Mouse (Mus musculus) CH12.LX (cell line): ENCODE results near the gene Eif2ak2. TPM values are rescaled to one million over a fixed set of nuclear protein-coding genes. Genes with fewer than 3 reads are reported as not detected.

Experiments used
- DNase-seq: peaks from one replicate; pipeline ENCODE4 v3.0.0-alpha.2; 2013; ENCODE audit errors: extremely low read depth
- H3K27ac ChIP-seq: 2 replicates; pipeline ENCODE4 v1.5.1; 2012; ENCODE audit warnings: low read depth, mild to moderate bottlenecking, control low read depth, moderate library complexity; ENCODE audit not compliant: insufficient read depth
- H3K27me3 ChIP-seq: replicated peaks from 2 replicates; pipeline ENCODE3; 2012; ENCODE audit warnings: inconsistent platforms
- H3K36me3 ChIP-seq, 2 experiments: replicated peaks in 1 of 2; 2 replicates each; pipeline versions ENCODE3 to v1.6.1; 2012; ENCODE audit warnings: inconsistent platforms in 1 of 2, low read length in 1 of 2, mild to moderate bottlenecking in 1 of 2, mixed read lengths in 1 of 2, moderate library complexity in 1 of 2; ENCODE audit not compliant: control insufficient read depth in 1 of 2, insufficient read depth in 1 of 2
- H3K4me1 ChIP-seq, 2 experiments: 2 replicates each; pipeline ENCODE4 v1.6.1; 2012; ENCODE audit warnings: inconsistent platforms in 1 of 2, moderate library complexity in 1 of 2; ENCODE audit not compliant: insufficient read depth in 2 of 2, control insufficient read depth in 1 of 2
- H3K4me2 ChIP-seq: 2 replicates; pipeline ENCODE4 v1.6.1; 2012; ENCODE audit warnings: low read depth, mild to moderate bottlenecking, control low read depth; ENCODE audit not compliant: poor library complexity, insufficient read depth, severe bottlenecking
- H3K4me3 ChIP-seq, 3 experiments: fragments of 150-350 bp in 1 of 3; sonication (generic) in 1 of 3; replicated peaks in 1 of 3; 2 replicates each; pipeline versions ENCODE3 to v1.5.1; 2011 to 2012; ENCODE audit warnings: low read depth in 2 of 3, low read length in 2 of 3, mild to moderate bottlenecking in 2 of 3, moderate library complexity in 2 of 3, control low read depth in 1 of 3, improper control_type of control experiment in 1 of 3, inconsistent platforms in 1 of 3, mixed read lengths in 1 of 3; ENCODE audit not compliant: poor library complexity in 1 of 3
- H3K79me2 ChIP-seq: replicated peaks from 2 replicates; pipeline ENCODE4 v1.6.1; 2012; ENCODE audit warnings: mild to moderate bottlenecking, moderate library complexity; ENCODE audit not compliant: control insufficient read depth, poor library complexity, insufficient read depth, severe bottlenecking; ENCODE audit errors: extremely low read depth
- H3K9ac ChIP-seq: 2 replicates; pipeline ENCODE4 v1.6.1; 2012; ENCODE audit warnings: low read depth, mild to moderate bottlenecking, control low read depth, moderate library complexity; ENCODE audit not compliant: insufficient read depth
- H3K9me3 ChIP-seq: replicated peaks from 2 replicates; pipeline ENCODE3; 2012; ENCODE audit warnings: low read length, inconsistent platforms, mixed read lengths
- BHLHE40 ChIP-seq: IDR thresholded peaks from 2 replicates; pipeline ENCODE4 v1.6.1; 2011; ENCODE audit warnings: mild to moderate bottlenecking, low read depth, low read length, improper control_type of control experiment
- CHD1 ChIP-seq: IDR thresholded peaks from 2 replicates; pipeline ENCODE4 v1.6.1; 2012; ENCODE audit warnings: low read depth, low read length, improper control_type of control experiment, inconsistent platforms
- CHD2 ChIP-seq: IDR thresholded peaks from 2 replicates; pipeline ENCODE4 v1.6.1; 2011; ENCODE audit warnings: low read length, improper control_type of control experiment
- CTCF ChIP-seq, 2 experiments: IDR thresholded peaks in 1 of 2; conservative IDR thresholded peaks in 1 of 2; 2 replicates each; pipeline ENCODE4 v1.5.1; 2011 to 2012; ENCODE audit warnings: low read depth in 2 of 2, low read length in 2 of 2, improper control_type of control experiment in 1 of 2, inconsistent platforms in 1 of 2, mild to moderate bottlenecking in 1 of 2, moderate library complexity in 1 of 2
- E2F4 ChIP-seq: IDR thresholded peaks from 2 replicates; pipeline ENCODE4 v1.6.1; 2011; ENCODE audit warnings: low read depth, low read length, improper control_type of control experiment; ENCODE audit not compliant: insufficient replicate concordance
- ELF1 ChIP-seq: IDR thresholded peaks from 2 replicates; pipeline ENCODE4 v1.6.1; 2014; ENCODE audit warnings: low read depth, mild to moderate bottlenecking, inconsistent platforms, low read length, improper control_type of control experiment
- EP300 ChIP-seq: IDR thresholded peaks from 2 replicates; pipeline ENCODE4 v1.6.1; 2011; ENCODE audit warnings: low read length, improper control_type of control experiment
- ETS1 ChIP-seq: conservative IDR thresholded peaks from 2 replicates; pipeline ENCODE4 v1.6.1; 2012; ENCODE audit warnings: low read depth, mild to moderate bottlenecking, inconsistent platforms, low read length, improper control_type of control experiment, moderate library complexity
- GABPA ChIP-seq: IDR thresholded peaks from 2 replicates; pipeline ENCODE4 v1.6.1; 2012; ENCODE audit warnings: low read depth, low read length, improper control_type of control experiment, inconsistent platforms; ENCODE audit not compliant: insufficient replicate concordance
- HCFC1 ChIP-seq: IDR thresholded peaks from 2 replicates; pipeline ENCODE4 v1.6.1; 2012; ENCODE audit warnings: low read depth, mild to moderate bottlenecking, inconsistent platforms, low read length, improper control_type of control experiment
- IRF4 ChIP-seq: IDR thresholded peaks from 2 replicates; pipeline ENCODE4 v1.6.1; 2014; ENCODE audit warnings: low read depth, mild to moderate bottlenecking, inconsistent platforms, low read length, improper control_type of control experiment
- JUN ChIP-seq: IDR thresholded peaks from 2 replicates; pipeline ENCODE4 v1.6.1; 2011; ENCODE audit warnings: low read depth, mild to moderate bottlenecking, low read length, improper control_type of control experiment, moderate library complexity; ENCODE audit not compliant: insufficient read depth
- JUND ChIP-seq: conservative IDR thresholded peaks from 2 replicates; pipeline ENCODE4 v1.6.1; 2011; ENCODE audit warnings: low read depth, low read length, improper control_type of control experiment
- KAT2A ChIP-seq: IDR thresholded peaks from 2 replicates; pipeline ENCODE4 v1.6.1; 2012; ENCODE audit warnings: low read length, improper control_type of control experiment, inconsistent platforms; ENCODE audit not compliant: insufficient replicate concordance
- MAFK ChIP-seq: IDR thresholded peaks from 2 replicates; pipeline ENCODE4 v1.6.1; 2011; ENCODE audit warnings: low read length, improper control_type of control experiment; ENCODE audit not compliant: insufficient replicate concordance
- MAX ChIP-seq: IDR thresholded peaks from 2 replicates; pipeline ENCODE4 v1.6.1; 2011; ENCODE audit warnings: low read length, improper control_type of control experiment
- MAZ ChIP-seq: IDR thresholded peaks from 2 replicates; pipeline ENCODE4 v1.6.1; 2012; ENCODE audit warnings: low read depth, mild to moderate bottlenecking, inconsistent platforms, low read length, improper control_type of control experiment, moderate library complexity
- MEF2A ChIP-seq: IDR thresholded peaks from 2 replicates; pipeline ENCODE4 v1.6.1; 2014; ENCODE audit warnings: low read depth, mild to moderate bottlenecking, inconsistent platforms, low read length, improper control_type of control experiment, borderline replicate concordance
- MXI1 ChIP-seq: IDR thresholded peaks from 2 replicates; pipeline ENCODE4 v1.6.1; 2011; ENCODE audit warnings: mild to moderate bottlenecking, low read depth, low read length, improper control_type of control experiment
- MYC ChIP-seq: IDR thresholded peaks from 2 replicates; pipeline ENCODE4 v1.6.1; 2011; ENCODE audit warnings: low read depth, mild to moderate bottlenecking, improper control_type of control experiment, low read length
- NELFE ChIP-seq: IDR thresholded peaks from 2 replicates; pipeline ENCODE4 v1.6.1; 2011; ENCODE audit warnings: low read depth, low read length, improper control_type of control experiment
- NRF1 ChIP-seq: IDR thresholded peaks from 2 replicates; pipeline ENCODE4 v1.6.1; 2014; ENCODE audit warnings: low read depth, mild to moderate bottlenecking, inconsistent platforms, low read length, improper control_type of control experiment, moderate library complexity
- PAX5 ChIP-seq: IDR thresholded peaks from 2 replicates; pipeline ENCODE4 v1.6.1; 2012; ENCODE audit warnings: low read length, inconsistent platforms, mixed read lengths
- POLR2A ChIP-seq: IDR thresholded peaks from 2 replicates; pipeline ENCODE4 v1.6.1; 2011; ENCODE audit warnings: low read depth, mild to moderate bottlenecking, improper control_type of control experiment, low read length
- POLR2AphosphoS2 ChIP-seq: IDR thresholded peaks from 2 replicates; pipeline ENCODE4 v1.6.1; 2011; ENCODE audit warnings: low read depth, low read length, improper control_type of control experiment
- RAD21 ChIP-seq: IDR thresholded peaks from 2 replicates; pipeline ENCODE4 v1.6.1; 2011; ENCODE audit warnings: low read depth, mild to moderate bottlenecking, low read length, improper control_type of control experiment, moderate library complexity
- RCOR1 ChIP-seq: conservative IDR thresholded peaks from 2 replicates; pipeline ENCODE4 v1.6.1; 2012; ENCODE audit warnings: low read depth, mild to moderate bottlenecking, inconsistent platforms, low read length, improper control_type of control experiment
- SIN3A ChIP-seq: IDR thresholded peaks from 2 replicates; pipeline ENCODE4 v1.6.1; 2012; ENCODE audit warnings: low read length, improper control_type of control experiment, inconsistent platforms
- SMC3 ChIP-seq: IDR thresholded peaks from 2 replicates; pipeline ENCODE4 v1.6.1; 2011; ENCODE audit warnings: low read depth, low read length, improper control_type of control experiment
- TBP ChIP-seq: conservative IDR thresholded peaks from 2 replicates; pipeline ENCODE4 v1.6.1; 2011; ENCODE audit warnings: low read depth, low read length, improper control_type of control experiment
- TCF12 ChIP-seq: IDR thresholded peaks from 2 replicates; pipeline ENCODE4 v1.6.1; 2014; ENCODE audit warnings: low read depth, mild to moderate bottlenecking, inconsistent platforms, low read length, improper control_type of control experiment
- UBTF ChIP-seq: IDR thresholded peaks from 2 replicates; pipeline ENCODE4 v1.6.1; 2012; ENCODE audit warnings: low read depth, mild to moderate bottlenecking, inconsistent platforms, low read length, improper control_type of control experiment, moderate library complexity
- USF1 ChIP-seq: IDR thresholded peaks from 2 replicates; pipeline ENCODE4 v1.6.1; 2014; ENCODE audit warnings: low read depth, mild to moderate bottlenecking, inconsistent platforms, low read length, improper control_type of control experiment
- USF2 ChIP-seq: conservative IDR thresholded peaks from 2 replicates; pipeline ENCODE4 v1.6.1; 2011; ENCODE audit warnings: low read depth, low read length, improper control_type of control experiment
- ZC3H11A ChIP-seq: IDR thresholded peaks from 2 replicates; pipeline ENCODE4 v1.6.1; 2012; ENCODE audit warnings: low read depth, mild to moderate bottlenecking, inconsistent platforms, low read length, improper control_type of control experiment
- ZKSCAN1 ChIP-seq: IDR thresholded peaks from 2 replicates; pipeline ENCODE4 v1.6.1; 2012; ENCODE audit warnings: low read depth, inconsistent platforms, low read length, improper control_type of control experiment, borderline replicate concordance
- ZMIZ1 ChIP-seq: IDR thresholded peaks from 2 replicates; pipeline ENCODE4 v1.6.1; 2012; ENCODE audit warnings: low read depth, mild to moderate bottlenecking, inconsistent platforms, low read length, improper control_type of control experiment
- ZNF384 ChIP-seq: IDR thresholded peaks from 2 replicates; pipeline ENCODE4 v1.6.1; 2012; ENCODE audit warnings: low read depth, low read length, improper control_type of control experiment, inconsistent platforms
- dilution Hi-C: fragments of 300-500 bp; cut with MboI; formaldehyde crosslinking; loops from 2 replicates; pipeline ENCODE4 v1.14.3; 2020; ENCODE audit warnings: low sequenced_read_pairs; ENCODE audit not compliant: extremely low pct_unique_long_range_greater_than_20kb, extremely low pct_ligation_motif_present
- in situ Hi-C: fragments of 300-500 bp; cut with MboI; formaldehyde crosslinking; loops from 3 replicates; pipeline ENCODE4 v1.14.3; 2019; ENCODE audit warnings: low sequenced_read_pairs, low pct_ligation_motif_present, low pct_unique_long_range_greater_than_20kb, mixed read lengths
- polyA plus RNA-seq: library from polyadenylated mRNA; unstranded; fragments of >175 nt; gene quantifications from 2 replicates; pipeline ENCODE4 v1.2.1, GENCODE M21; 2012; ENCODE audit warnings: low read depth; ENCODE audit not compliant: insufficient read length
- total RNA-seq, 2 experiments: library from RNA; depleted of rRNA; stranded (reverse); fragments of 300-350 nt in 1 of 2; fragments of >200 nt in 1 of 2; gene quantifications; 2 replicates each; pipeline ENCODE4 v1.2.3; 2012 to 2014

Gene Eif2ak2
- total and polyA plus RNA-seq, 3 experiments: 9.8 to 25.0 (median 13.6) TPM

DNA sequence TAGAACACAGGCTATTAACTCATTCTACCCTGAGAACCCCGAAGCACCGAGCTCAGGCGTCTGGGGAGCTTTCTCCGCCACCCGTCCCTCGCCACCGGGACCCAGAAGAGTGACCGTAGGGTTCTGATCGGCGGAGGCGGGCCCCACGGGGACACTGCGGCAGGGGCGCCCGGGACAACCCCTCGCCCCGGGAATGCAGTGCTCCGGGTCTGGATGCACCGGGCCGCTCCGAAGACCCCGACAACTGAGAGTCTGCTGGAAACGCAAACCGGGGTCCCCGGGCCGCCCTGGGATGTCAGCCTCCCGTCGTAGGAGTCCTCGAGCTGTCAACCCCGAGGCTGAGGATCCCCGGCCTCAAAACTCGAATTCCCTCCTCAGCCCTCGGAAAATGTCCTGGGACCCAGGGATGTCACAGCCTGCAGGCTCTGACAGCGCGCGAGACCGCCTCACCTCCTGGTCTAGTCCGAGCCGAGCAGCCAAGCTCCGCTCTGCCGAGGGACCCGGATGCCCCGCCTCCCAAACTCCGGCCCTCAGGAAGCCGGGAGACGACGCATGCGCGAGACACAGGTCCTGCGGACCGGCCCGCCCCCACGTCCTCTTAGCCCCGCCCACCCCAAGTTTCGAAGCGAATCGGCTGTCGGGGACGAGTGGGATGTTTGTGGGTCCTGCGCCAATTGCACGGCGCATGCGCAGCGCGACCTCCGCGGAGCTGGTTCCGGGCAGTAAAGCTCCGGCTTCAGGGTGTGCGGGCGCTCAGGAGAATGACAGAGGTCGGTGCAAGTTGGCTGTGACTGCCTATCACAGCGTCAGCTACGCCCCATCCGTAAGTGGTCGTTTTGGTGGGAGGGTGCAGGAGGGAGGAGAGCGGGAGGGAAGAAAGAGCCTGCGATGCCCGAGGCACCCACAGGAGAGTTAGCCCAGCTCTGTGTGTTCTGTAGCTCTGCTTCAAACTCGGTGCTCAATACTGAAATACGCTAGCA lies 47.2 kb downstream of the Eif2ak2 start, which contains the start of the genes Heatr5b and Gpatch11:
TSS of gene Heatr5b (minus strand) at position 509 of the 980 bp plus-strand sequence.
TSS of gene Gpatch11 (plus strand) at position 712 of the 980 bp plus-strand sequence.
- dilution Hi-C loops (no loop called here), in situ Hi-C loops (no loop called here)
- peak; percentile 98 for DNase-seq
- peak within 1 kb of the TSS; percentile 70 for H3K27ac ChIP-seq
- H3K4me3 ChIP-seq: peak within 1 kb of the TSS; percentile 88 to 92 (median 92)
- no peaks in the 10 kb centered on the region; the same call in 1 of the 2 replicates for H3K79me2 ChIP-seq
- H3K36me3 ChIP-seq: peaks cover 13 to 44% of the 10 kb centered on the region in 2 experiments
- peak within 1 kb of the TSS; percentile 51; the same call in 1 of the 2 replicates for H3K4me2 ChIP-seq
- peak within 1 kb of the TSS; percentile 92 for H3K9ac ChIP-seq
- TF ChIP-seq USF2 (no peak), UBTF (no peak; the same call in 1 of the 2 replicates), SMC3 (no peak), SIN3A (0 out of 2 replicates have a peak, but pooled peaks have one; percentile 57), IRF4 (0 out of 2 replicates have a peak, but pooled peaks have one; percentile 4), USF1 (no peak), CTCF (conservative IDR thresholded peaks at IDR 0.05 in 1 of 2, IDR thresholded peaks at IDR 0.05 in 1 of 2; ENCODE audit: low read depth in 2 of 2, low read length in 2 of 2) (no peak), CHD1 (no peak), MYC (no peak), ZC3H11A (no peak), KAT2A (no peak), RCOR1 (no peak), MAFK (no peak), TBP (peak; percentile 57; the same call in 1 of the 2 replicates), MXI1 (peak; percentile 80), ZKSCAN1 (no peak), ZMIZ1 (no peak), TCF12 (peak; percentile 74; the same call in 1 of the 2 replicates), E2F4 (no peak), PAX5 (no peak), JUN (no peak), CHD2 (no peak), MEF2A (no peak), ETS1 (no peak), MAZ (no peak), POLR2A (peak; percentile 87), ZNF384 (no peak), POLR2AphosphoS2 (no peak), NRF1 (peak; percentile 100), JUND (no peak), MAX (no peak), EP300 (no peak), BHLHE40 (no peak), NELFE (peak; percentile 77), GABPA (no peak), HCFC1 (peak; percentile 71), ELF1 (peak; percentile 82), RAD21 (no peak)
- H3K4me1 ChIP-seq: peaks cover 0 to 26% of the 10 kb centered on the region in 2 experiments; a peak in 2 of 4 replicates
- no peaks in the 10 kb centered on the region for H3K27me3 ChIP-seq
- H3K9me3 ChIP-seq: no peaks in the 10 kb centered on the region
